Mouse (Mus musculus) Patski (cell line): ENCODE measurements around the gene 4930507D05Rik. TPM values are rescaled to one million over a fixed set of nuclear protein-coding genes. Genes with fewer than 3 reads are reported as not detected.
A peak's percentile ranks its signal among the peaks of the same experiment; 100 is the strongest.

Experiments used
- ATAC-seq: fragments of 100-300 bp; one replicate; pipeline ENCODE4 v1.8.0; 2021
- CTCF ChIA-PET: fragments of 350-600 bp; sonication (Branson Sonifier 250); formaldehyde crosslinking; loops from one replicate; lab custom pipeline; 2022; ENCODE audit warnings: inconsistent platforms; lab: Charles Lee
- POLR2A ChIA-PET: fragments of 350-600 bp; sonication (Branson Sonifier 250); formaldehyde crosslinking; loops from one replicate; lab custom pipeline; 2022; ENCODE audit warnings: antibody characterized with exemption, inconsistent platforms; lab: Charles Lee
- DNase-seq: peaks from one replicate; pipeline ENCODE4 v3.0.0-alpha.2; 2011; ENCODE audit warnings: low read depth, low spot score
- H3K27me3 ChIP-seq: fragments of 371-371 bp; one replicate; pipeline ENCODE4 v1.5.1; 2021
- CTCF ChIP-seq: fragments of 100-300 bp; IDR thresholded peaks from one replicate; pipeline ENCODE4 v1.5.1; 2021
- in situ Hi-C: fragments of 300-500 bp; cut with MboI; formaldehyde crosslinking; loops from 3 replicates; pipeline ENCODE4 v1.11.1; 2018; ENCODE audit warnings: low pct_unique_long_range_greater_than_20kb, mixed read lengths
- polyA plus RNA-seq: library from polyadenylated mRNA; unstranded; gene quantifications from one replicate; pipeline ENCODE4 v1.2.3, GENCODE M21; 2021

4930507D05Rik gene
- 0.24 TPM for polyA plus RNA-seq

- no peaks in the 10 kb centered on the region for H3K27me3 ChIP-seq
- ChIA-PET POLR2A (interaction anchor here (1.0 to 1.4 kb wide), 2 partner anchors 13 to 20 kb away, joined by 3 to 4 read pairs; no protein-coding TSS in a partner anchor), CTCF (interaction anchor here (1.5 kb wide), 1 partner anchor 17 kb away, joined by 3 read pairs; no protein-coding TSS in a partner anchor)
- TF ChIP-seq CTCF = no peak
- peak; percentile 86 for DNase-seq
- in situ Hi-C loops = no loop called here
- peak; percentile 60 for ATAC-seq
Observed at GRCm38 (mm10) chr10:62449364-62450279, at the start of gene 4930507D05Rik, which contains the start of gene Supv3l1. Gene 4930507D05Rik (plus strand): TSS chr10:62449489. Gene Supv3l1 (minus strand): TSS chr10:62449738.

GRCm38 (mm10) chr10:62401641-62402111 lies 47.6 kb upstream of the 4930507D05Rik start:
- ATAC-seq (no peak), DNase-seq (no peak)
- CTCF ChIA-PET = no interaction called here
- POLR2A ChIA-PET = no interaction called here
- peaks cover 4% of the 10 kb centered on the region for H3K27me3 ChIP-seq
- no peak for TF ChIP-seq CTCF
- in situ Hi-C loops = no loop called here

GRCm38 (mm10) chr10:62404901-62405300 lies 44.4 kb upstream of the 4930507D05Rik start:
- ATAC-seq (no peak), DNase-seq (no peak)
- peaks cover 4% of the 10 kb centered on the region for H3K27me3 ChIP-seq
- ChIA-PET POLR2A (no interaction called here), CTCF (interaction anchor here (1.3 kb wide), 1 partner anchor 144 kb away, joined by 4 read pairs; no protein-coding TSS in a partner anchor)
- in situ Hi-C loops = no loop called here
- no peak for TF ChIP-seq CTCF

- no peaks in the 10 kb centered on the region for H3K27me3 ChIP-seq
- no peak for DNase-seq
- peak; percentile 92 for TF ChIP-seq CTCF
- ChIA-PET CTCF (interaction anchor here (0.6 to 1.4 kb wide), 11 partner anchors 15 to 164 kb away, joined by 3 to 5 read pairs (median 3); no protein-coding TSS in a partner anchor), POLR2A (no interaction called here)
- ATAC-seq = peak; percentile 45
- in situ Hi-C loops = no loop called here
Observed at GRCm38 (mm10) chr10:62410943-62411342, 38.3 kb upstream of the 4930507D05Rik start.

- DNase-seq = no peak
- no peak for ATAC-seq
- ChIA-PET POLR2A (interaction anchor here (0.7 kb wide), 1 partner anchor 36 kb away, joined by 4 read pairs; no protein-coding TSS in a partner anchor), CTCF (interaction anchor here (0.9 to 1.4 kb wide), 6 partner anchors 15 to 154 kb away, joined by 3 to 5 read pairs (median 3); no protein-coding TSS in a partner anchor)
- TF ChIP-seq CTCF = no peak
- no peaks in the 10 kb centered on the region for H3K27me3 ChIP-seq
- in situ Hi-C loops = no loop called here
Observed at GRCm38 (mm10) chr10:62411431-62412410, 37.6 kb upstream of the 4930507D05Rik start.

GRCm38 (mm10) chr10:62412906-62413605 lies 36.2 kb upstream of the 4930507D05Rik start:
- no peak for DNase-seq

GRCm38 (mm10) chr10:62413606-62413982 lies 35.7 kb upstream of the 4930507D05Rik start:
- in situ Hi-C loops = no loop called here
- ChIA-PET POLR2A (no interaction called here), CTCF (interaction anchor here (1.4 kb wide), 1 partner anchor 13 kb away, joined by 3 read pairs; no protein-coding TSS in a partner anchor)
- ATAC-seq = no peak
- no peaks in the 10 kb centered on the region for H3K27me3 ChIP-seq
- no peak for TF ChIP-seq CTCF
- DNase-seq = no peak

More at GRCm38 (mm10) chr10:62412906-62413605, 36.2 kb upstream of the 4930507D05Rik start:
- ChIA-PET POLR2A (interaction anchor here (0.6 kb wide), 1 partner anchor 164 kb away, joined by 4 read pairs; no protein-coding TSS in a partner anchor), CTCF (interaction anchor here (1.2 to 1.4 kb wide), 2 partner anchors 14 to 152 kb away, joined by 3 read pairs; no protein-coding TSS in a partner anchor)
- in situ Hi-C loops = no loop called here
- peak; percentile 59 for ATAC-seq
- H3K27me3 ChIP-seq = no peaks in the 10 kb centered on the region
- no peak for TF ChIP-seq CTCF

- DNase-seq (peak; percentile 77), ATAC-seq (no peak)
- in situ Hi-C loops = no loop called here
- ChIA-PET CTCF (no interaction called here), POLR2A (interaction anchor here (0.5 kb wide), 1 partner anchor 105 kb away, joined by 5 read pairs; no protein-coding TSS in a partner anchor)
- no peak for TF ChIP-seq CTCF
- H3K27me3 ChIP-seq = no peaks in the 10 kb centered on the region
Observed at GRCm38 (mm10) chr10:62418831-62419356, 30.4 kb upstream of the 4930507D05Rik start.

GRCm38 (mm10) chr10:62419422-62419821 lies 29.9 kb upstream of the 4930507D05Rik start:
- no peaks in the 10 kb centered on the region for H3K27me3 ChIP-seq
- ChIA-PET CTCF (no interaction called here), POLR2A (no interaction called here)
- no peak for DNase-seq
- in situ Hi-C loops = no loop called here
- no peak for TF ChIP-seq CTCF
- ATAC-seq = no peak
